Mouse (Mus musculus): ENCODE measurements around the gene Elp5.

- TF ChIP-seq CTCF (conservative IDR thresholded peaks at IDR 0.05 in 1 of 2, IDR thresholded peaks at IDR 0.05 in 1 of 2; ENCODE audit: low read depth in 2 of 2, low read length in 2 of 2), result no peak
- TF ChIP-seq SIN3A (IDR thresholded peaks at IDR 0.05; ENCODE audit: low read length), result no peak
Observed at GRCm38 (mm10) chr11:70017199-70017767, 35.0 kb upstream of the Elp5 start.
